Mouse (Mus musculus): ENCODE data around the gene Ptprd. TPM values are rescaled to one million over a fixed set of nuclear protein-coding genes. Genes with fewer than 3 reads are reported as not detected.
"Not testable (repeated sequence)": the region's sequence is repeated elsewhere in the genome, so short reads cannot be mapped to it uniquely, and the experiment has no call there.

Ptprd gene
- total RNA-seq, 1 experiment from 2014 or later = not detected

GRCm38 (mm10) chr4:76447396-76447795, 1764.4 kb downstream of the Ptprd start:
- ATAC-seq (replicated peaks; ENCODE audit: insufficient number of reproducible peaks, low FRiP score, low TSS enrichment, poor library complexity, severe bottlenecking) = no peak

GRCm38 (mm10) chr4:76444778-76445177, 1767.0 kb downstream of the Ptprd start:
- no peak for ATAC-seq (replicated peaks; ENCODE audit: insufficient number of reproducible peaks, low FRiP score, low TSS enrichment, poor library complexity, severe bottlenecking)

GRCm38 (mm10) chr4:76443553-76443952, 1768.2 kb downstream of the Ptprd start:
- ATAC-seq (replicated peaks; ENCODE audit: insufficient number of reproducible peaks, low FRiP score, low TSS enrichment, poor library complexity, severe bottlenecking) = no peak

DNA sequence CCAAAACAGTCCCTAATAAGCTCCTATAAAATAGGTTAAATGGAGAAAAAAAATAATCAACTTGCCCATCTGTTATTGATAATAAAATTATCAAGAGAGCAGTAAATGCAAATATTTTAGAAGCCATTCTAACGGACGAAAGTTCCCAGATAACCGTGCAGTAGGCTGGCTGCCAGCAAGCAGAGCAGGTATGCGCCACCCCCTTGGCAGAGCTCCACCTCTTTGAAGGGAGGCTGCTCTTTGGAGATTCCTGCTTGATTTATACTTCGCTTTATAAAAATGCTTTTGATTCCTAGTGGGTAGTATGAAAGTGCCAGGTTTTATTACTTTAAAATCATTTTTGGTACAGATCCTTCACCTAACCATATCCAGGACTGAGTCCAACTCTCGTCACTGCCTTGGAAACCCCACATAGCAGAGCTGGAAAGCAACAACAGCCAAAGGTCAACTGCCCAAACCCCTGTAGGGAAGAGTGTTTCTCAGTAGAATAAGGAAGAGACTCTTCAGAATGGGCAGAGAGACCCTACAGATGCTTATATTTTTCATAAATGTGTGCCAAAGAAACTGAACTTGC, 1770.9 kb downstream of the Ptprd start:
- ATAC-seq (replicated peaks; ENCODE audit: insufficient number of reproducible peaks, low FRiP score, low TSS enrichment, poor library complexity, severe bottlenecking) = no peak

- ATAC-seq (replicated peaks; ENCODE audit: insufficient number of reproducible peaks, low FRiP score, low TSS enrichment, poor library complexity, severe bottlenecking) = no peak
Observed at GRCm38 (mm10) chr4:76438496-76439079, 1773.2 kb downstream of the Ptprd start.

GRCm38 (mm10) chr4:76438068-76438467, 1773.7 kb downstream of the Ptprd start:
- ATAC-seq (replicated peaks; ENCODE audit: insufficient number of reproducible peaks, low FRiP score, low TSS enrichment, poor library complexity, severe bottlenecking) = no peak

DNA sequence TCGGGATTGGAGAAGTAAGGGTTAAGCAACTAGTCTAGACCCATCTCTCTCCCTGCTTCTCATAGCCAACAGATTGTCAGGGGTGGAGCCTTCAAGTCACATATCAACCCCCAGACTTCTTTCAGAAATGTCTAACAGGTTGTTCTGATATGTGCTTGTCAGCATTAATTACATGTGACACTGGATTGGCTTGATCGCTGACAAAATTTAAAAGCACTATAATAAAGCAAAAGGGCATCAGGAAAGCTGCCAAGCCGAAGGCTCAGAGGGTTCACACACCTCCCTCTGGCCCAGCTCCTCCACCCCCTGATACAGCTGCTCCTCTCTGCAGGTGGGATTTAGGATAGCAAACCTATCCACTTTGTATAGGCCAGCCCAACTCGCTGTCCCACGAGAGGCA, 1775.8 kb downstream of the Ptprd start:
- no peak for ATAC-seq (replicated peaks; ENCODE audit: insufficient number of reproducible peaks, low FRiP score, low TSS enrichment, poor library complexity, severe bottlenecking)

DNA sequence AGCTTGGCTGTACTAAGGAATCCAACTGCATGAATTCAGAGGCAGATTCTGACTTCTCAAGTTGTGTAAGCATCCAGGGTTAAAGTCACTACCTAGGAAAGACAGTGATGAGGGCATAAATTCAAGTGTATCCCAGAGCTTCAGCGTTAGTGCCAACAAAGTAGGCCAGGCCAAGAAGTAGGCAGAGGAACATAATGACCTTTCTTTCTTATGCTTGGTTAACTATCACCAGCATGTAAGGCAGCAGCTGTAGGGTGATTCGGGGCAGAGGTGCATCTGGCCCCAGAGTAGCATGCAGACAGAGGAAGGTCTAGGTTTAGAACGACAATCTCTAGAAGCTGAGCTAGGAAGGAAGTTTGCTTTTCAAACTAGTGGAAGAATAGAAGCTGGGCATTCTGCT, 1782.0 kb downstream of the Ptprd start:
- no peak for ATAC-seq (replicated peaks; ENCODE audit: insufficient number of reproducible peaks, low FRiP score, low TSS enrichment, poor library complexity, severe bottlenecking)

GRCm38 (mm10) chr4:76427036-76427435, 1784.7 kb downstream of the Ptprd start:
- not testable (repeated sequence) for ATAC-seq (replicated peaks; ENCODE audit: insufficient number of reproducible peaks, low FRiP score, low TSS enrichment, poor library complexity, severe bottlenecking)

DNA sequence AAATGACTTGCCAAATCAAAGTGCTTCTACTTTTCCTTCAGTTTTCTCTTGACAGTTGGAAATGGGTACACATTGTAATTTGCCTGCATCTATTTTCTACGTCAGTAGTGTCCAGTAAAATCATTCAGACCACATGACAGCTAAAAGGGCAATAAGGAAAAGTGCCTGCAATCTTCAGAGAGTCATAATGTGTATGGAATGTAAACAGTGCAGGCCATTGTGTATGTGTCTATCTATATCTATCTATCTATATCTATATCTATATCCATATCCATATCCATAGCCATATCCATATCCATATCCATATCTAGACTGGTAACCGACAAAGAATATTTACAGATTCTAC, 1786.6 kb downstream of the Ptprd start:
- no peak for ATAC-seq (replicated peaks; ENCODE audit: insufficient number of reproducible peaks, low FRiP score, low TSS enrichment, poor library complexity, severe bottlenecking)

- ATAC-seq (replicated peaks; ENCODE audit: insufficient number of reproducible peaks, low FRiP score, low TSS enrichment, poor library complexity, severe bottlenecking) = no peak
Observed at GRCm38 (mm10) chr4:76424324-76425229, 1787.2 kb downstream of the Ptprd start.

DNA sequence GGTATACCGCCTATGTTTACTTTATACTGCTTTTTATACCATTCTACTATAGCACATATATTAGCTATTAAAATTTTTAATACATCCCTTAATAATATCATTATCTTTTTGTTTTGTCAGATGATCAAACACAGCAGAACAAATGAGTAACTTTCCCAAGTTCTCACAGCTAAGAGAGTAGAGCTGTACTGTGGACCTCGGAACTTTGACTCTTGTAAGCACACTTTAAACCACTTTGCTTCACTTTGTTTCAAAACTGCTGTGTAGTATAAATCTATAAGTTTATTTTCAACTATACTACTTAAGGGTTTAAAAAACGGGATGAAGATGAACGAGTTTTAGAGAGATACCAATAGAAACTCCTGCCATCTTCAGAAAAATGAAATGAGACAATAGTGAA, 1789.6 kb downstream of the Ptprd start:
- no peak for ATAC-seq (replicated peaks; ENCODE audit: insufficient number of reproducible peaks, low FRiP score, low TSS enrichment, poor library complexity, severe bottlenecking)

GRCm38 (mm10) chr4:76419641-76420040, 1792.1 kb downstream of the Ptprd start:
- ATAC-seq (replicated peaks; ENCODE audit: insufficient number of reproducible peaks, low FRiP score, low TSS enrichment, poor library complexity, severe bottlenecking) = no peak

DNA sequence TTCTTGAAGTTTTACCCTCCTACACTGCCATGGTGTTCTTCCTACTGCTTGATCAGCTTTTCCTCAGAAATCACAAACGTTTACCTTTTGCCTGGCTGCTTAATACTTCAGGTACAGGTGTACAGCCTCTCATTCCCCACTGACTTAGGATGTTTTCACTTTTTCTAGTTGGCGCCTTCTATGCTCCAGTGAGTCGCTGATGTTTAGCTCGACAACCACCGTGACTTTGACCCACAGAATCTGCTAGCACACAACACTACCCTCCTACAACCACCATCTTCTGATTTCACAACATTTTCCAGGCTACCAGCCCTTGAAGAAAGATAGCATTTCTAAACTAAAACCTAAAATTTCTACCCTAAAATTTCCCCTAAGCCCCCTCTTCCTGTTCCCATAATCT, 1794.1 kb downstream of the Ptprd start:
- no peak for ATAC-seq (replicated peaks; ENCODE audit: insufficient number of reproducible peaks, low FRiP score, low TSS enrichment, poor library complexity, severe bottlenecking)

GRCm38 (mm10) chr4:76415624-76416023, 1796.1 kb downstream of the Ptprd start:
- ATAC-seq (replicated peaks; ENCODE audit: insufficient number of reproducible peaks, low FRiP score, low TSS enrichment, poor library complexity, severe bottlenecking) = no peak

- no peak for ATAC-seq (replicated peaks; ENCODE audit: insufficient number of reproducible peaks, low FRiP score, low TSS enrichment, poor library complexity, severe bottlenecking)
Observed at GRCm38 (mm10) chr4:76414591-76414990, 1797.2 kb downstream of the Ptprd start.

DNA sequence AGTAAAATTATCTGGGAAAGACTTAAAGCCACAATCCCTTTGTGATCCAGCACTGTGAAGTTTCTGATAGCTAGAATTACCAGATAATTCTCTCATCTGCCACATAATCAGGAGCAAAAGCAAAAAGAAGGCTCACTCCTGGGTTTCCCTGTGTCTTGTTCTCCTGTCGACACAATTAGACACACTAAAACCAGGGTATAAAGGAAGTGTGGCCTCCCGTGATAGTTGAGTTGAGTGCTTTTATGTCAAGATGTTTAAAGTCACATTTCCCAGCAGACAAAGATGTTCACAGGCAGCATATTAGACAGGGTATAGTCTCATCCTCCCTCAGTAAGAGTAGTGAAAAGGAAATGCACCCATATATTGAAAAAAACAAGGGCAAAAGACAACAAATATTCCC, 1801.7 kb downstream of the Ptprd start:
- no peak for ATAC-seq (replicated peaks; ENCODE audit: insufficient number of reproducible peaks, low FRiP score, low TSS enrichment, poor library complexity, severe bottlenecking)

DNA sequence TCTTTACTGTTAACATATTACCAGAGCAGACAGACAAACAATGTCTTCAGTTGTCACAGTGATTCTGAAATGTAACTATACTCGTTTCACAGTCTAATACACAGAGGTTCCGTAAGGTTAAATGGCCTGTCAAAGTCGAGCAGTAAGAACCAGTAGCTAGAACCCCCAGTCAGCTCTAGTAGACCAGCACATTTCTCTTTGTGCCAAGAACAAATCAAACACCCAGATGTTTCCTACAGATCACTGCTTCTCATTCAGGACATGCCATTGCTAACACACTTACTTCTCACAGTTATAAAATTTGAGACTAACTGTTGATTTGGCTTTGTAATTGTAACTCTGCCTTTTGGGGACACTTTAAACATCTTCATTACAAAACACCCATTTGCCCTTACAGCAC, 1802.6 kb downstream of the Ptprd start:
- ATAC-seq (replicated peaks; ENCODE audit: insufficient number of reproducible peaks, low FRiP score, low TSS enrichment, poor library complexity, severe bottlenecking) = no peak

DNA sequence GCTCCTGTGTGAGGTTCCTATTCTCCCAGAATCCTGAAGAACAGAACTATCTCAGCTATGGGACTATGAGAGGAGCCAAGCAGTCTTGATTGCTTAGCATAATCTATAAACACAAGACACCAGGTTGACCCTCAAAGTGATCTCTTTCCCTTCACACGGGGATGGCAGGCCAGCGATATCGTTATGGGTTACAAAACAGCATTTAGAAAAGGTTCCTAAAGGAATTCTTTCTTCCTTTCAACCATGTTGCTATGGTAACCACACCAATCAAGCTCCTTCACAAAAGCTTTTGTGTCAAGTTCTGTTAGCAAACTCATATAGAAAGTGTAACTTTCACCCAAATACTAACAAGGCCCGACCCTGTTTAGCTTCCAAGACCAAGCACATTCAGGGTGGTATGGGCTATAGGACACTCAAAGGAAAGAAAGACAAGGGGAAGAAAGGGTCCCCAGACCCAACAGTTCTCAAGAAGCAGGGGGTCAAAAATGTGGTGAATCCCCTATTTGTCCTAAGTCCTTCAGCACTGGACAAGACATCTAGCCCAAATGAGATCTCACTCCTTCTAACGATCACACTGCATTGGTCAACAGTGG, 1805.8 kb downstream of the Ptprd start:
- no peak for ATAC-seq (replicated peaks; ENCODE audit: insufficient number of reproducible peaks, low FRiP score, low TSS enrichment, poor library complexity, severe bottlenecking)

DNA sequence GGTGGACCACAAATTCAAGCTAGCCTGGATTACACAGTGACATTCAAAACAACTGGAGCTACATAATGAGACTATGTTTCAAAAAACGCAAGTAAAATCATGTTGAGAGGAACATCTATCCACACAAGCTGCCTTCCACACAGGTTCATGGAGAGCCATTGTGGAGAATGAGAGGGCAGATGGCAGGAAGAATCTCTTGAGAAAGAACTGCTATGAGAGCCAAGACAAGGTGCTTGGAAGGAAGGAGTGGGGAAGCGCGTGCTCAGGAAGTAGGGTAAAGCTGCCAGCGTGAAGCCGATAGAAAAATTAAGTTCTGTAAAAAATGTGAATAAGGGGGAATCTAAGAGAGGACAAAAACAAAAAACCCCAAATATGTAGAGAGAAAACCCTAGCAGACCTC, 1808.5 kb downstream of the Ptprd start:
- ATAC-seq (replicated peaks; ENCODE audit: insufficient number of reproducible peaks, low FRiP score, low TSS enrichment, poor library complexity, severe bottlenecking) = no peak
